Mouse (Mus musculus): Measurements from ENCODE around the gene Acacb. TPM values are rescaled to one million over a fixed set of nuclear protein-coding genes. Genes with fewer than 3 reads are reported as not detected.

Acacb gene
- polyA plus RNA-seq, 1 experiment from 2014 or later = 0.54 TPM

DNA sequence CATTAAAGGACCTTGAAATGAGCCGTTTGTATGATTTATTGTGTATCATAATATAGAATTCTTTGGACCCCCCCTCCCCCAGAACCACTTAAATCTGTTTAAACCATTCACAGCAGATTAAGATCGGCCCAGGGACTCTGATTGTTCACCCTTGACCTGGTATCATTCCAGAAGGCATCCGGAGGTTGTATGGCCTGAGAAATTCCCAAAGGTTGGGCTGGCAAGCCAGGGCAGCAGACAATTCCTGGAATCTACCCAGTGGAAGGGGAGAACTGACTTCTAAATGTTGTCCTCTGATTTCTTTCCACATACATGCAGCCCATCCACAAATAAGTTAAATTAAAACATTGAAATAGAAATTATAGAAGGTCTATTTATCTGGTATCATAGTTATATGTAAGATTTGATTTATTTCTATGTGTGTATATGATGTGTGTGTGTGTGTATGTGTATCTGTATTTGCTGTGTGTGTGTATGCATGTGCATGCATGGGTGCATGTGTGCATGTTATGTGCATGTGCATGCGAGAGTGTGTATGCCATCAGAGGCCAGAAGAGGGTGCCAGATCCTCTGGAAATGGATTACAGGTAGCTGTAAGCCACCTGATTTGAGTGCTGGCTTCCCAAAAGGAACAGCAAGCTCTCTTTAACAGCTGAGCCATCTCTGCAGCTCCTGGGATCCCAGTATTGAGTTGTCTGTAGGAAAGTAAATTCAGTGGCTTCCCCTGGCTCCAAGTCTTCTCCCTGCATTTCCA is 31.8 kb downstream of the Acacb start:
- Histone ChIP-seq H3K36me3 (ENCODE audit: insufficient read depth, low read length) (no peaks in the 10 kb centered on the region), H3K27ac (ENCODE audit: low read length) (no peak overlapping the region), H3K9me3 (ENCODE audit: low read length) (no peaks in the 10 kb centered on the region), H3K4me2 (replicated peaks; ENCODE audit: low read depth, low read length) (no peak overlapping the region), H3K27me3 (replicated peaks; ENCODE audit: insufficient read depth, low read length) (no peaks in the 10 kb centered on the region), H3K4me1 (ENCODE audit: insufficient read depth, low read depth, low read length) (no peaks in the 10 kb centered on the region; the same call in 1 of the 2 replicates), H3K9ac (replicated peaks; ENCODE audit: low read depth) (no peak overlapping the region), H3K4me3 (ENCODE audit: low read depth, low read length) (no peak overlapping the region)
- TF ChIP-seq EP300 (IDR thresholded peaks at IDR 0.05) (no peak), CTCF (IDR thresholded peaks at IDR 0.05) (no peak; the same call in 1 of the 2 replicates)
- DNase-seq (ENCODE audit: low spot score) (no peak), ATAC-seq (no peak)
- WGBS = 59% methylated on average over 4 of the region's 4 CpGs

- Histone ChIP-seq H3K4me2 (replicated peaks; ENCODE audit: low read depth, low read length) (no peak overlapping the region), H3K9me3 (ENCODE audit: low read length) (no peaks in the 10 kb centered on the region), H3K4me1 (ENCODE audit: insufficient read depth, low read depth, low read length) (no peaks in the 10 kb centered on the region; the same call in 1 of the 2 replicates), H3K27ac (ENCODE audit: low read length) (no peak overlapping the region), H3K36me3 (ENCODE audit: insufficient read depth, low read length) (no peaks in the 10 kb centered on the region), H3K27me3 (replicated peaks; ENCODE audit: insufficient read depth, low read length) (no peaks in the 10 kb centered on the region), H3K9ac (replicated peaks; ENCODE audit: low read depth) (no peak overlapping the region; the same call in 1 of the 2 replicates), H3K4me3 (ENCODE audit: low read depth, low read length) (no peak overlapping the region)
- ATAC-seq (no peak), DNase-seq (ENCODE audit: low spot score) (no peak)
- TF ChIP-seq CTCF (IDR thresholded peaks at IDR 0.05) (no peak), EP300 (IDR thresholded peaks at IDR 0.05) (no peak)
- 71% methylated on average over 11 of the region's 11 CpGs for WGBS
Measured at GRCm38 (mm10) chr5:114179541-114179940, 33.2 kb downstream of the Acacb start.

GRCm38 (mm10) chr5:114183493-114183892 is 37.2 kb downstream of the Acacb start:
- Histone ChIP-seq H3K4me3 (ENCODE audit: low read depth, low read length) (no peak overlapping the region), H3K9me3 (ENCODE audit: low read length) (no peaks in the 10 kb centered on the region), H3K27me3 (replicated peaks; ENCODE audit: insufficient read depth, low read length) (no peaks in the 10 kb centered on the region), H3K4me1 (ENCODE audit: insufficient read depth, low read depth, low read length) (no peaks in the 10 kb centered on the region), H3K27ac (ENCODE audit: low read length) (no peak overlapping the region), H3K9ac (replicated peaks; ENCODE audit: low read depth) (no peak overlapping the region), H3K4me2 (replicated peaks; ENCODE audit: low read depth, low read length) (no peak overlapping the region), H3K36me3 (ENCODE audit: insufficient read depth, low read length) (no peaks in the 10 kb centered on the region)
- ATAC-seq (no peak), DNase-seq (ENCODE audit: low spot score) (no peak)
- no peak for TF ChIP-seq CTCF (IDR thresholded peaks at IDR 0.05)
- no peak for TF ChIP-seq EP300 (IDR thresholded peaks at IDR 0.05)
- WGBS = 90% methylated on average over 2 of the region's 2 CpGs

DNA sequence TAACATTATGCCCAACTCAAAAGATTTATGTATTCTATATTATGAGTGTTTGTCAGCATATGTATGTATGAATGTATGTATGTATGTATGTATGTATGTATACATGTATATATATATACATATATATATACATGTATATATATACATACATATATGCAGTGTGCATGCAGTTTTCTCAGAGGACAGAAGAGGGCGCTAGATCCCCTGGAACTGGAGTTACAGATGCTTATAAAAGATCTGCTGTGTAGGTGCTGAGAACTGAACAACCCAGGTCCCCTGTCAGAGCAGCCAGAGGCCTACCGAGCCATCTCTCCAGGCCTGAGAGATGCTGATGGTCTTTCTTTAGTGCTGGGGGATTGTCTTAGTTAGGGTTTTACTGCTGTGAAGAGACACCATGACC is 40.8 kb downstream of the Acacb start:
- H3K27ac ChIP-seq (ENCODE audit: low read length) = no peak overlapping the region
- ATAC-seq = no peak
- no peak for DNase-seq (ENCODE audit: low spot score)
- H3K4me2 ChIP-seq (replicated peaks; ENCODE audit: low read depth, low read length) = no peak overlapping the region
- H3K9ac ChIP-seq (replicated peaks; ENCODE audit: low read depth) = no peak overlapping the region
- no peak overlapping the region for H3K4me3 ChIP-seq (ENCODE audit: low read depth, low read length)
- no peaks in the 10 kb centered on the region for H3K27me3 ChIP-seq (replicated peaks; ENCODE audit: insufficient read depth, low read length)
- 72% methylated on average over 2 of the region's 2 CpGs for WGBS
- H3K36me3 ChIP-seq (ENCODE audit: insufficient read depth, low read length) = no peaks in the 10 kb centered on the region
- no peaks in the 10 kb centered on the region for H3K9me3 ChIP-seq (ENCODE audit: low read length)
- TF ChIP-seq EP300 (IDR thresholded peaks at IDR 0.05) (no peak), CTCF (IDR thresholded peaks at IDR 0.05) (no peak)
- H3K4me1 ChIP-seq (ENCODE audit: insufficient read depth, low read depth, low read length) = no peaks in the 10 kb centered on the region

GRCm38 (mm10) chr5:114188900-114189464 is 42.6 kb downstream of the Acacb start:
- Histone ChIP-seq H3K4me3 (ENCODE audit: low read depth, low read length) (no peak overlapping the region), H3K27me3 (replicated peaks; ENCODE audit: insufficient read depth, low read length) (no peaks in the 10 kb centered on the region), H3K9ac (replicated peaks; ENCODE audit: low read depth) (no peak overlapping the region), H3K9me3 (ENCODE audit: low read length) (no peaks in the 10 kb centered on the region), H3K4me1 (ENCODE audit: insufficient read depth, low read depth, low read length) (no peaks in the 10 kb centered on the region), H3K27ac (ENCODE audit: low read length) (no peak overlapping the region), H3K36me3 (ENCODE audit: insufficient read depth, low read length) (no peaks in the 10 kb centered on the region), H3K4me2 (replicated peaks; ENCODE audit: low read depth, low read length) (no peak overlapping the region)
- WGBS = 73% methylated on average over 12 of the region's 12 CpGs
- DNase-seq (ENCODE audit: low spot score) = no peak
- ATAC-seq = no peak
- no peak for TF ChIP-seq EP300 (IDR thresholded peaks at IDR 0.05)

DNA sequence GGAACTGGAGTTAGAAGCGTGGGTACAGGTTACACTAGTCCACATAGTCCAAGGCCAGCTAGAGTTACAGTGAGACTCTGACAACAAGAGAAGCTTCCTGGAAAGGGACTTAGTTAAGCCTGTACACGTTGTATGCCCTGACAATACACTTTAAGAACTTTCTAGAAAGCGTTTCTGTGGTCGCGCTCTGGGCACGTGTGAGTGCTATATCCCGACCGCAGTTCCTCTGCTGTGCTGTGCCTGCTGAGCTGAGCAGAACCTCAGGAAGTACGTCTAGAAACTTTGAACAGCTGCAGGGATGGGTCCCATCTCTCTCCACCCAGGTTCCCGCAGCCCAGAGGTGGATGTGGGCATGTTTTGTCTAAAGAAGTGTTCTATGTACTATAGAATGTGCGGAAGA is 47.8 kb downstream of the Acacb start:
- 80% methylated on average over 11 of the region's 11 CpGs for WGBS
- DNase-seq (ENCODE audit: low spot score) = no peak

More for the DNA sequence above, 47.8 kb downstream of the Acacb start:
- Histone ChIP-seq H3K36me3 (ENCODE audit: insufficient read depth, low read length) (no peaks in the 10 kb centered on the region), H3K9me3 (ENCODE audit: low read length) (no peaks in the 10 kb centered on the region), H3K27me3 (replicated peaks; ENCODE audit: insufficient read depth, low read length) (no peaks in the 10 kb centered on the region), H3K4me3 (ENCODE audit: low read depth, low read length) (no peak overlapping the region), H3K4me1 (ENCODE audit: insufficient read depth, low read depth, low read length) (no peaks in the 10 kb centered on the region), H3K9ac (replicated peaks; ENCODE audit: low read depth) (no peak overlapping the region), H3K27ac (ENCODE audit: low read length) (no peak overlapping the region), H3K4me2 (replicated peaks; ENCODE audit: low read depth, low read length) (no peak overlapping the region)
- TF ChIP-seq EP300 (IDR thresholded peaks at IDR 0.05) (no peak), CTCF (IDR thresholded peaks at IDR 0.05) (no peak)
- ATAC-seq = no peak
